Mouse (Mus musculus): Measurements from ENCODE around the gene Flvcr1.
A peak's percentile ranks its signal among the peaks of the same experiment; 100 is the strongest.
"Not testable (repeated sequence)": the region's sequence is repeated elsewhere in the genome, so short reads cannot be mapped to it uniquely, and the experiment has no call there.

Gene Flvcr1

GRCm38 (mm10) chr1:191037999-191038398 is 12.0 kb upstream of the Flvcr1 start:
- DNase-seq (ENCODE audit: low spot score): no peak

- no peak for DNase-seq (ENCODE audit: low spot score)
Observed at GRCm38 (mm10) chr1:191036554-191037334, 10.8 kb upstream of the Flvcr1 start, which contains the start of gene Spata45. Spata45 (plus strand) TSS chr1:191036639.

GRCm38 (mm10) chr1:191035649-191036048 is 9.7 kb upstream of the Flvcr1 start:
- no peak for DNase-seq (ENCODE audit: low spot score)

- DNase-seq (ENCODE audit: low spot score): not testable (repeated sequence)
Observed at GRCm38 (mm10) chr1:191030922-191031425, 5.0 kb upstream of the Flvcr1 start.

- DNase-seq (ENCODE audit: low spot score): no peak
Observed at GRCm38 (mm10) chr1:191030182-191030581, 4.2 kb upstream of the Flvcr1 start.

- DNase-seq (ENCODE audit: low spot score): peak; percentile 33
Observed at GRCm38 (mm10) chr1:191025016-191026012, 644 bp downstream of the Flvcr1 start.

- DNase-seq (ENCODE audit: low spot score): not testable (repeated sequence)
Observed at GRCm38 (mm10) chr1:191023806-191024205, 2.2 kb downstream of the Flvcr1 start.

GRCm38 (mm10) chr1:191023140-191023539 is 2.8 kb downstream of the Flvcr1 start:
- DNase-seq (ENCODE audit: low spot score): no peak

GRCm38 (mm10) chr1:191021016-191021415 is 4.9 kb downstream of the Flvcr1 start:
- no peak for DNase-seq (ENCODE audit: low spot score)

- DNase-seq (ENCODE audit: low spot score): no peak
Observed at GRCm38 (mm10) chr1:191020217-191020924, 5.6 kb downstream of the Flvcr1 start.

- DNase-seq (ENCODE audit: low spot score): no peak
Observed at GRCm38 (mm10) chr1:191019803-191020202, 6.2 kb downstream of the Flvcr1 start.

- no peak for DNase-seq (ENCODE audit: low spot score)
Observed at GRCm38 (mm10) chr1:191014271-191014670, 11.7 kb downstream of the Flvcr1 start.

- no peak for DNase-seq (ENCODE audit: low spot score)
Observed at GRCm38 (mm10) chr1:191008707-191009106, 17.3 kb downstream of the Flvcr1 start.

GRCm38 (mm10) chr1:191002201-191002600 is 23.8 kb downstream of the Flvcr1 start:
- DNase-seq (ENCODE audit: low spot score): no peak

- DNase-seq (ENCODE audit: low spot score): no peak
Observed at GRCm38 (mm10) chr1:191000686-191001085, 25.3 kb downstream of the Flvcr1 start.

- DNase-seq (ENCODE audit: low spot score): no peak
Observed at GRCm38 (mm10) chr1:190998027-190998426, 27.9 kb downstream of the Flvcr1 start.

- no peak for DNase-seq (ENCODE audit: low spot score)
Observed at GRCm38 (mm10) chr1:190996346-190996877, 29.5 kb downstream of the Flvcr1 start.

- no peak for DNase-seq (ENCODE audit: low spot score)
Observed at GRCm38 (mm10) chr1:190995548-190995947, 30.4 kb downstream of the Flvcr1 start.

- no peak for DNase-seq (ENCODE audit: low spot score)
Observed at GRCm38 (mm10) chr1:190989437-190990082, 36.4 kb downstream of the Flvcr1 start.

GRCm38 (mm10) chr1:190981412-190981811 is 44.5 kb downstream of the Flvcr1 start:
- no peak for DNase-seq (ENCODE audit: low spot score)

GRCm38 (mm10) chr1:190980470-190980869 is 45.5 kb downstream of the Flvcr1 start:
- DNase-seq (ENCODE audit: low spot score): no peak

All from yolk sac, embryonic 10.5 days (tissue).